Mouse (Mus musculus): ENCODE results near the gene H6pd.

Gene H6pd

GRCm38 (mm10) chr4:149998786-149999509 is 9.9 kb downstream of the H6pd start:
- DNase-seq (ENCODE audit: low spot score in 2 of 2), result no peak

- no peak for DNase-seq (ENCODE audit: low spot score in 2 of 2)
Measured at GRCm38 (mm10) chr4:149997999-149998398, 10.8 kb downstream of the H6pd start.

DNA sequence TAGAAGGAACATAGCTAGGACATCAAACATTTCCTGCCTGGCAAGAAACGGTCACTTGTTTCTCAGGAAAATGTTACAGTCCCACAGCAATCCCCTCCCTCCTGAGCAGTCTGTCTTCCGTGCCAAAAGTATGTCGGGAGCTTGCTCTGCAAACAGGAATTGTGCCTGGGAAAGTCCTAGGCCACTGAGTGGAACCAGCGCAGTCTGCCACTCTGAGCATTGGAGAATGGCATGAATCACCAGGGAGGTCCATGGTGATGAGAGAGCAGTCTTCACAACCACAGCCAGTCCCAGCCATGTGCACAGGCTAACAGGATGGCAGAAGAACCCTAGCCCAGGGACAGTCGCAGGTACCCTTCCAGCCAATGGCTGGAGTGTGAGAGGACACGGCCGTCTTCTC is 12.4 kb downstream of the H6pd start:
- DNase-seq (ENCODE audit: low spot score in 2 of 2), result no peak

DNA sequence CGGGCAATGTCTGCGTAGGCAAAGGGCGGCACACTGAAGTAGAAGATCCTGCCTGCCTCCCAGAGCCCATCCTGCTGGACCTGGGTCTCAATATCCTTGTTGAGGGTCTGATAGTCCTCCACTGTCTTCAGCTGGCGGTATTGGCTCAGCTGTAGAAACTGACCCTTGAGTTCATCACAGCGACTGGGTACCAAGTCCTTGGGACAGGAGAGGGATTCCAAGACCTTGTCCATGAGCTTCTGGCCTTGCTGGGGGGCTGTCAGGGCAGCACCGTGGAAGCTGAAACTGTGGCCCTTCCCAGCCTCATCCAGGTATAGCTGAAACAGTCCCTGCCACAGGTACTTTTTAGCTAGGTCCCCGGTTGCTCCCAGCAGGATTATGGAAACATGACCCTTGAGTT is 12.9 kb downstream of the H6pd start:
- DNase-seq (ENCODE audit: low spot score in 2 of 2), result no peak

DNA sequence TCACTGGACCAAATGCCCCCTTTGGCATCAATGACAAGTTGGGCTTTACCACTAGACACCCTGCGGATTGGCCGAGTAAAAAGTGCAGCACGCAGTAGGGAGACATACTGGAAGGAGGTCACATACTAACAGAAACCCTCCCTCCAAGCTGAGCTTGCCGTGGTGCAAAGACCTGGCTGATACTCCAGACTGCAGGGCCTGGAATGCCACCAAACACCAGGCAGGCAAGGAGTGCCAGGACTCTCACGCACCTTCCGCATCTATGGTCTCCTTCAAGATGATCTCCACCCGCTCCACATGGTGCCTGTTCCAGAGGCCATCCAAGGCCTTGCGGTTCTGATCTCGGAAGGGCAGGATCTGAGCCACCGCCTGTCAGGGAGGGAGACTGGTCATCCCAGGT is 14.6 kb downstream of the H6pd start:
- no peak for DNase-seq (ENCODE audit: low spot score in 2 of 2)

DNA sequence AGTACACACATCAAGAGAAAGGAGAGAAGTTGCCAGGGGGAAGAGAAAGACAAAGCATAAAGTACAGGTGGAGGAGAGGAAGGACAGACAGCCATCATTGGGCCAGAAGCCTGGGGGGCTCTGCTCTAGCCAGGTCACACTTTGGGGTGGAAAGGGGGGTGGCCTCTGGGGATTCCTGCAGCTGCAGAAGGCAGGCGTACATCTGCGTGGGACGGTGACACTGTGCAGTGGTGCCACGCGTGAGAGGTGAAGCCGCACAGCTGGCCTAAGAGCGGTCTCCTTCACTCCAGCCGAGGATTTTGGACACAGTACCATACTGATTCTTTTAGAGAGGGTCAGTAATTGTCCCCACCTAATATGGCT is 16.2 kb downstream of the H6pd start:
- DNase-seq (ENCODE audit: low spot score in 2 of 2), result no peak

- no peak for DNase-seq (ENCODE audit: low spot score in 2 of 2)
Measured at GRCm38 (mm10) chr4:149991755-149992669, 16.8 kb downstream of the H6pd start.

DNA sequence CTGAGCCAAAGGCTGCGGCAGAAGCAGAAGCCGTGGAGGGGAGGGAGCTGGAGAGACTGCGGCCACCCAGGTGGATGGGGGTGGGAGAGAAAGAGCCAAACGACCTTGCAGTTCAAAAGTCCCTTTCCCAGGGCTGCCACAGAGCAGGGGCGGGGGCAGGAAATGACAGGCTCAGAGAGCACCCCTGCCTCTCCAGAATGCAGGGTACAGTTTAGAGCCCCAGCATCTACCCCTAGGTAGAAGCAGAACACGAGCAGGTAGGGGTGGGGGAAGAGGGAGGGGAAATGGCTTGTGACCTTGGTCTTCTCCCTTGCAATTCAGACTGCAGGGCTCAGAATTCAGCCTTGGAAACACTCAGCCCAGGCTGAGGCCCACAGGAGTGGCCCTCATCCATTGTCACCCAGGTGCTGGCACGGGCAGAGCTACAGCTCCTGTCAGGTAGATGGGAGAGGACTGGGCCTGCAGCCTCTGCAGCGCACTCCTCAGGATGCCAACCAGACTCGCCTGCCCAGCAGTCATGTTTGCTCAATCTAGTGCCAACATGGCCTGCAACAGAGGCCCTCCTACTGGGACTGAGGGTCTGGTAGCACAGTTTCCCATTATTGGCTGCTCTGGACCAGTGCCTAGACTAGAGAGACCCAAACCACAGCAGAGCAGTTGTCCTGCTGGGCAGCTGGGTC is 17.7 kb downstream of the H6pd start:
- no peak for DNase-seq (ENCODE audit: low spot score in 2 of 2)

DNA sequence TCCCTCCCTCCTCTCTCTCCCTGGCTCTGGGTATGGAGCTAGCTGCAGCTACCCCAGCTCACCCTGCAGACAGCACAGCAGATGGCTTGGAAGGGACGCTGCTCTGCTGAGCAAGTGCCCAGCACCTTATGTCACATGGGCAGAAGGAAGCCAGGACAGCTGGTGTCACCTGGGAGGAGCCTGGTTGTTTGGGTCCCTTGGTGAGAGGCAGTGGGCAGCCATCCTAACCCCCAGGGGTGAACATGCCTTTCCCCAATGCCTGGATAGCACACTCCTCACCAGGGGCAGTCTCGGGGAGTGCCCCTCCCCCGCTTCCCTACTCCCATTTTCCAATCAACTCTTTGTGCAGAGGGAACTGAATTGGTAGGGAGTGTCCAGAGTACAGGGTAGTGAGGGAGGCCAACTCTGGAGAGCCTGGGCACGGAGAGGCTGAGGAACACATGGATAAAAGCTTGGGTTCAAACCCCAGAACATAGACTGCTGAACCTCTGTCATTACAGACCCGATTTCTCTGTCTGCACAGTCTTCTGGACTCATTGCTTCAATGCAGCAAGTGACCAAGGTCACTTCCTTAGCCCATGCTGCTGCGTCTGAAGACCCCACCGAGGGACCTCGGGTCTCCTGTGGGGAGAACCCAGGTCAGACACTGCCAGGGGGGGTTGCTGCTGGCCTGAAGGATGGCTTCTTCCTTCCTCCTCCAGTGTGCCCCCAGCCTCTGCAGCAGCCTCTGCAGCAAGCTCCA is 18.4 kb downstream of the H6pd start:
- no peak for DNase-seq (ENCODE audit: low spot score in 2 of 2)

DNA sequence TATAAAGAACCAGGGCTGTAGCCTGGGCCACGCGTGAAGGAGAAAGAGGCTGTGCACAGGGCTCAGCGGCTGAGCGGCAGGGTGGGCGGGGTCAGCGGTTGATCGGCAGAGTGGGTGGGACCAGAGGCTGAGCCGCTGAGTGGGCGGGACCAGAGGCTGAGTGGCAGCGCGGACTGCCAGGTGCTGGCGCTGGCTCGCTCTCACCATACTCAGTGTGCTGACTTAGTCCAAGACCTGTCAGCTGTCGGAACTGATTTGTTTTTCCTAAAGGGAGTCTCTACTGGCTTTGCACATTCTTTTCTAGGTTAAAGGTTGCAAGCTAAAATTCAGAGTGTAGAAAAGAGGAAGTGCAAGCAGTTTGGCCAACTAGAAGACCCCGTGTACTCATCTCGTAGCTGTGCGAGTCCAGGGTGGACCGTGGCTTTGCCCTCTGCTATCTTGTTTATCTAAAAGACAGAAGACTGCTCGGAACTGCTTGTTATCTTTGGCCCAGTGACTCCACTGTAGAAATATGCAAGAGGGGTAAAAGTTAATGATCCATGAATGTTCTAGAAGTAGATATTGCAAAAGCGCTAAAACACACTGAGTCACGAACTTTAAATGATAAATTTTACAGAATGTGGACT is 19.8 kb downstream of the H6pd start:
- DNase-seq (ENCODE audit: low spot score in 2 of 2), result peak; percentile 73 to 83

- no peak for DNase-seq (ENCODE audit: low spot score in 2 of 2)
Measured at GRCm38 (mm10) chr4:149988301-149988700, 20.5 kb downstream of the H6pd start.

- no peak for DNase-seq (ENCODE audit: low spot score in 2 of 2)
Measured at GRCm38 (mm10) chr4:149986671-149987417, 22.0 kb downstream of the H6pd start.

- no peak for DNase-seq (ENCODE audit: low spot score in 2 of 2)
Measured at GRCm38 (mm10) chr4:149983921-149984645, 24.7 kb downstream of the H6pd start.

GRCm38 (mm10) chr4:149982154-149982553 is 26.7 kb downstream of the H6pd start:
- DNase-seq (ENCODE audit: low spot score in 2 of 2), result no peak

DNA sequence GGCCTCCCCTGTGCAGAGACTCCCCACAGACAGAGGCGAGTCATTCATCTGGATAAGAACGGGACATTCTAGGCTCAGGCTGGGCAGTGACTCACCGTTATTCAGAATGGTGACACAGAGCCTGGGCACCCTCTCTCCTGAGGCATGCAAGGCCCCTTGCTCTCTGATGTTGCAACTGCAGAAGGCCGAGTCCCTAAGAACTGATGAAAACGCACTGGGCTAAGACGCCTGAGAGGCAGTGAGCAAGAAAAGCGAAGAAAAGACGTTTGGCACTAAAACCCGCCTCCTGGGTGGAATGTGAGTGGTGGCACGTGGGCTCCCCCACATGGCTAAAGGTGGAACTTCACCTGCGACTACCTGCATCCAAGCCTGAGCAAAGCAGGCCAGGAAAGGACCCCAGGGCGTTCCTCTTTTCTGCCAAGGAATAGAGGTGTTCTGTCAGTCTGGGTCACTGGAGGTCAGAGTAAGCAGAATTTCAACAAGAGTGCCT is 29.0 kb downstream of the H6pd start:
- DNase-seq (ENCODE audit: low spot score in 2 of 2), result peak; percentile 58 to 73

DNA sequence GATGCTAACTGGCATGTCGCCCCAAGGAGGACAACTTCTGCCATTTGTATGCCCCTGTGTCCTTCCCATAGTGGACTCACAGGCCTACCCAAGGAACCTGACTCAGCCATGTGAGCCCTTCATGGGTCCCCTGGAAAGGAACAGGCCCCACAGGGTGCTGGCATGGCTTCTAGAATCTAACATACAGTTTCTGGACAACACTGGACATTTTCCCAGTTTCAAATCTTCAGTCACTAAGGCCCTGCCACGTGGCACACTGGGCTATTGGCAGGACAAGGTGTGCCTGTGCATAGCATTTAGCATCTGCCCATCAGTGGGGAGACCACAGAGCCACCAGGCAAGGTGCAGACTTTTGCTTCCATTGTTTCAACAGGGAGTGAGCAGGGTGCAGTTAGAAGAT is 30.0 kb downstream of the H6pd start:
- DNase-seq (ENCODE audit: low spot score in 2 of 2), result no peak

- no peak for DNase-seq (ENCODE audit: low spot score in 2 of 2)
Measured at GRCm38 (mm10) chr4:149977801-149978544, 30.9 kb downstream of the H6pd start.

- no peak for DNase-seq (ENCODE audit: low spot score in 2 of 2)
Measured at GRCm38 (mm10) chr4:149977181-149977580, 31.6 kb downstream of the H6pd start.

- DNase-seq (ENCODE audit: low spot score in 2 of 2), result no peak
Measured at GRCm38 (mm10) chr4:149975730-149976254, 33.0 kb downstream of the H6pd start.
